Mouse (Mus musculus) MEL-GATA-1-ER (cell line): ENCODE results near the gene BC035947.
"Not testable (repeated sequence)": the region's sequence is repeated elsewhere in the genome, so short reads cannot be mapped to it uniquely, and the experiment has no call there.

Experiments
- DNase-seq: peaks from one replicate; pipeline ENCODE4 v3.0.0-alpha.2; 2012; ENCODE audit warnings: low read depth; ENCODE audit errors: extremely low read depth

BC035947 gene

GRCm38 (mm10) chr1:78501856-78502255 is 10.1 kb downstream of the BC035947 start:
- not testable (repeated sequence) for DNase-seq

- no peak for DNase-seq
Measured at GRCm38 (mm10) chr1:78501036-78501435, 10.9 kb downstream of the BC035947 start.

GRCm38 (mm10) chr1:78490143-78490542 is 21.8 kb downstream of the BC035947 start:
- no peak for DNase-seq

GRCm38 (mm10) chr1:78488752-78489492 is 23.0 kb downstream of the BC035947 start, which contains the start of gene Farsb:
Gene Farsb (minus strand): TSS chr1:78488897.
- peak; percentile 84 for DNase-seq

GRCm38 (mm10) chr1:78488427-78488751 is 23.6 kb downstream of the BC035947 start:
- DNase-seq = no peak

GRCm38 (mm10) chr1:78484361-78484760 is 27.6 kb downstream of the BC035947 start:
- DNase-seq = no peak

- no peak for DNase-seq
Measured at GRCm38 (mm10) chr1:78483430-78483829, 28.5 kb downstream of the BC035947 start.

- peak; percentile 18 for DNase-seq
Measured at GRCm38 (mm10) chr1:78472441-78472840, 39.5 kb downstream of the BC035947 start.

- DNase-seq = no peak
Measured at GRCm38 (mm10) chr1:78454659-78455058, 57.3 kb downstream of the BC035947 start.

- no peak for DNase-seq
Measured at GRCm38 (mm10) chr1:78453886-78454285, 58.1 kb downstream of the BC035947 start.

- no peak for DNase-seq
Measured at GRCm38 (mm10) chr1:78452544-78452943, 59.4 kb downstream of the BC035947 start.

GRCm38 (mm10) chr1:78451070-78451854 is 60.7 kb downstream of the BC035947 start:
- no peak for DNase-seq

GRCm38 (mm10) chr1:78448091-78448490 is 63.9 kb downstream of the BC035947 start:
- no peak for DNase-seq
